Mouse (Mus musculus): ENCODE measurements around the gene Dennd6b.

DNA sequence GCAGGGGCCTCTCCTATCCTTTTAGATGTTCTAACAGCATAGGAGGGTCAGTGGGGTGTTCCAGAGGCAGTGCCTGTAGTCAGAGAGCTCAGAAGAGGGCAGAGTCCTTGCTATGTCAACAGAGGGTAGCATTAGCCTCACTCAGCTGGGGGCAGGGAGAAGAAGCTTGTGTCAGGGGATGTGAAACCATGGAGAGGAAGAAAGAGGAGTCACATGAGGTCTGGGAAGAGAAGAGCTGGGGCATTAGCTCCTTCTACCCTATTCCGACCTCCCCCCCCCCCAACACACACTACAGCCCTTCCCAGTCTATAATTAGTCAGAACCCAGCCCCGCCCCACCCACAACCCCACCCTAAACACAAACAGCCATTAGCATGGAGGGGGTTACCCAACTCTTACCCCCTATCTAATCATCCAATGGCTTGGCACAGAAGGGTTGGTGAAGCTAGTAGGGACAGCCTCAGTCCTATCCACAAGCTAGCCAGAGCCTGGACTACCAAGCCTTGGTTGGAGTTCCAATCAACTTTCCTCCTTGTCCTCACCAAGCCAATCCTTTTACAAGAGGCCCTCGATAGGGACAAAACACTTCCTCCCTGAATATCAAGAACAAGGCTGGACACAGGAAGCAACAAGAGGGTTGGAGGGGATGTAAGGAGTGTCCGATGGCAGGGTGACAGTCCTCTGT lies 18.6 kb downstream of the Dennd6b start:
- TF ChIP-seq CTCF (IDR thresholded peaks at IDR 0.05; ENCODE audit: extremely low read depth, insufficient read depth, low read length) = no peak
- TF ChIP-seq POLR2A (IDR thresholded peaks at IDR 0.05; ENCODE audit: extremely low read depth, insufficient read depth, low read length) = no peak
